Mouse (Mus musculus): ENCODE measurements around the gene Dcdc2b.

Gene Dcdc2b

DNA sequence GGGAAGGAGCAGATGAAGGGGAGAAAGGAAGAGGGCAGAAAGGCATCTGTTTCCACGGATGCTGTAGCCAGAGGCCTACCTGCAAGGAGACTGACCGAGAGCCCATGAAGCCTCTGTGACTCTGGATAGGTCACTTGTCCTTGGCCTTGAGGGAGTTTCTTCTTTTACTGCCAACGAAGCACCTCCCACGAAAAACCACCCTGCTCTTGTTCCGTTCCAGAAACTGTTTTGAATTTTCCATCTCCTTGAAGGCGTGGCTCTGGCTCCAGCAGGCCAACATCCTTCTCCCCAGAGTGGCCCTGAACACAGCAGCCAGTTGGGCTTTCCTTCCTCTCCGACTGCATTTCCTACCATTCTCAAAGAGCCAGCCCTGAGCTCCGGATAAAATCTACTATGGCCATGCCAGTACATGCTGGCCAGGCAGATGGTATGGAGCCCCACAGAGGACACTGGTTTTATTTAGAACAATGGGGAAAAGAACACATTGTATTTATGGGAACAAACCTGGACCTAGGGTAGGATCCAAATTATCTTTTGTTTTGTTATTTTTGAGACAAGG, 7.3 kb upstream of the Dcdc2b start:
- DNase-seq (ENCODE audit: low read depth, low spot score): no peak

DNA sequence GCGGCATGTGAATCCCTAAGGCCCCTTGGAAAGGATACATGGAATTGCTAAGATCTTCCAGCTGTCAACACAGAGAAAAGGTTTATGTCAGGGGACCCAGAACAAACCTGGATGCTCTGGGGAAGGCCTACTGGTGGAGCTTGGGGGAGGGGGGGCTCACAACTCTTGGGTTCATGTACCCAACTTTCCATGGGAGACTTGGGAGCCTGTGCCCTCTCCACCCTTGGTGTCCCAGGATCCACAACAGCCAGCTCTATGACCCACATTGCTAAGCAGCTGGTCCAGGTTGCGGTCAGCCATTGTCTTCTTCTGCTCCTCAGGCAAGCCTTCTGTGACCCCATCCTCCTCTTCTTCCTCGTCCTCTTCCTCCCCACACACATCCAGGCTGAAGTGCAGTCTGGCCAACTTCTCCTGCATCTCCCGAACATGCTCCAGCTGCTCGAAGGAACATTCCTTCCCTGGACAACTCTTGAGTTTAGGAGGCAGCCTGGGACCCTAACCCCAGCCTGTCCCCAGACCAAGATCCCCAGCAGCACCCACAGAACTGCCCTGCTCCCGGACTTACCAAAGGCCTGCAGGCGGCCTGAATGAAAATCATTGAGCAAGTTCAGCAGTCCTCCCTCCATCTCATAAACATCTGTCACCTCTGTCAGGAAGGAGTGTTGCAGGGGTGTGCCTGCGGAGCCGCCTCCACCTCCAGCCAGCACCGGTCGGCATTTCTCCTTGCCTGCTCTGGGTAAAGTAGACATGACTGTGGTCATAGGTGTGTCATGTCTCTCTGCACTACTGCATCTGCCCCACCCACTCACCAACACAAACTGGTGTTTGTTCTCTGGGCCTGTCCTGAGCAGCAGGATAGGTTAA, 6.6 kb upstream of the Dcdc2b start:
- no peak for DNase-seq (ENCODE audit: low read depth, low spot score)

DNA sequence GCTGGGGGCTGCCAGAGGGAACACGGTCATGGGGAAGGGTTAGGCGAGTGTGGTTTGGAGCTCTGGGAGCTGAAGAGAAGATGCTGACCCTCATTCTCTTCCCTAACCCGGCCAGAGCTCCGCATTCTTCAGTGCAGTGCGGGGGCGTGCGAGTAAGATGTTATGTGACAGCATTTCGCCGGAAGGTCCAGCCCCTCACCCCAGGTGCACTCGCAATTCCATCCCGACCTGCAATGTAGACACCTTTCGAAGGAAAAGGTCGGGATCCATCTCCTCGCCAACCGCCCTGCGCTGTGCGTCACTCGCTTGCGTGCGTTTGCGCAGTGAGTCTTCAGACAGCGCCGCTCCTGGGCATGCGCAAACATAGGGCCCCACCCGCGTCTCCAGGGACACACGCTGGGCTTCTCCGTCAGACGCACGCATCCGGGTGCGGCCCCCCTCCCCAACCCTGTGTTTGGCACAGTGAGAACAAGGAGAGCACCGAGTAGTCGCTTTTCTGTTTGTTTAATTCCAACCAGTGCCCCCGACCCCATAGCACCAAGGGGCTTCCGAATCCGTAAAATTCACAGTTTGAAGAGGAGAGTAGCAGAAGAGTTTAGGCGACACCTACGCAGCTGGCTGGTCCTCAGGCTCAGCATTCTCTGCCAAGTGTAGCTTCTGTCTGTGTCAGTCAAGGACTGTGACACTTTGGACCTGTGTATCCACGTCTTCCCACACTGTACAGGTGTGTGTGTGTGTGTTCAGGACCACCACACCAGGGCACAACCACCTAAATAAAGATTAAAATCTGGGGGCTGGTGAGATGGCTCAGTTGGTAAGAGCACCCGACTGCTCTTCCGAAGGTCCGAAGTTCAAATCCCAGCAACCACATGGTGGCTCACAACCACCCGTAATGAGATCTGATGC, 5.0 kb upstream of the Dcdc2b start, which contains the start of gene Iqcc:
Gene Iqcc (minus strand): TSS at position 314 of the 906 bp plus-strand sequence.
- DNase-seq (ENCODE audit: low read depth, low spot score): peak; percentile 92

DNA sequence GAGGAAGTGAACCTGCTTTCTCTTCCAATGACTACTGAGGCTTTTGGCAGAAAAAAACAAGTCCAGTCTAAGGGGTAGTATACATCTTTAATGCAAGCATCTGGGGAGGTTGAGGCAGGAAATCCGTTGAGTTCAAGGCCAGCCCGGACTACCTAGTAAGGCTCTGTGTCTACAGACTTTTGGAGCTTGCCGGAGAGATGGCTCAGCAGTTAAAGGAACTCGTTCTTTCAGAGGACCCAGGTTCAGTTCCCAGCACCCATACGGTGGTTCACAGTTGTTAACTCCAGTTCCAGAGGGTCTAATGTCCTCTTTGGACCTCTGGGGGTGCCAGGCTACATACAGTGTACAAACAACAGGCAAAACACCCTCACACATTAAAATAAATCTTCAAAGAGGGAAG, 4.0 kb upstream of the Dcdc2b start:
- no peak for DNase-seq (ENCODE audit: low read depth, low spot score)

DNA sequence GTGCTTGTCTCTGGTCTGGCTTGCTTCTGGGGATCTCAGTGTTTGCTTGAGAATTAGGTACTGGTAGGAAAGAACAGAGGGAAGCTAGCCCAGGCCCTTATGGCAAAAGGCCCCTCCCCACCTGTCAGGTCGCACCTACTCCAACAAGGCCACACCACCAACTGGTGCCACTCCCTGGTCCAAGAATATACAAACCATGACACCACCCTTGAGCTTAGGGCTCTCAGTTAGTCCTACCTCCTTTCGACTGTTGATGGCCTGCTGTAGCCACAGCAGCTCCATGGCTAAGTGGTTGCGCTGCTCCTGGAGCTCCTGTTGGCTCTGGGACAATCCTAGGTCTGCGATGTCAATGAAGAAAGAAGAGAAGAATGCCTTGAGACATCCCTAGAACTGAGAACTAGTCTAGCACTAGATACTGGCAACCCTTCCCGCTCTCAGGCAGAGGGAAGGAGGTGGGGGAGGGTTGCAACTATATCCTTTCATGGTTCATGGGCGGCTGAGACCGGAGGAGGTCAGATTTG, 3.1 kb upstream of the Dcdc2b start:
- no peak for DNase-seq (ENCODE audit: low read depth, low spot score)

DNA sequence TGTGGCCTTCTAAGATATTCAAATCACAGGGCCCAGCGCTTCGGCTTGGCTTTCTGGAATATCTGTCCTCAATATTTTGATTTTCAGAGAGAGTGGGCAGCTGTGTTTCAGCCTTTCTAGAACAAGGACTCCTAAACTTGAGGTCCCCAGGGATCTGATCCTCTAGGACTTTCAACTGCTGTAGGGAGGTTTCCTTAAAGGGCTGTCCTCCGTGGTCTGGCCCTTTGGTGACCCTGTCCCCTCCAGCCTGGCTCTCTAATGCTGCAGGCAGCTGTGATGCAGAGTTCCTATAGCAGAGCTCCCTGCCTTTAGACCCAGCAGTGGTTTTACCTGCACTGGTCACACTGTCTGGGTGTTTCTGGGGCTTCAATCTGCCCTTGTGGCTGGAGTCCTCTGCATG, 2.6 kb upstream of the Dcdc2b start:
- no peak for DNase-seq (ENCODE audit: low read depth, low spot score)

DNA sequence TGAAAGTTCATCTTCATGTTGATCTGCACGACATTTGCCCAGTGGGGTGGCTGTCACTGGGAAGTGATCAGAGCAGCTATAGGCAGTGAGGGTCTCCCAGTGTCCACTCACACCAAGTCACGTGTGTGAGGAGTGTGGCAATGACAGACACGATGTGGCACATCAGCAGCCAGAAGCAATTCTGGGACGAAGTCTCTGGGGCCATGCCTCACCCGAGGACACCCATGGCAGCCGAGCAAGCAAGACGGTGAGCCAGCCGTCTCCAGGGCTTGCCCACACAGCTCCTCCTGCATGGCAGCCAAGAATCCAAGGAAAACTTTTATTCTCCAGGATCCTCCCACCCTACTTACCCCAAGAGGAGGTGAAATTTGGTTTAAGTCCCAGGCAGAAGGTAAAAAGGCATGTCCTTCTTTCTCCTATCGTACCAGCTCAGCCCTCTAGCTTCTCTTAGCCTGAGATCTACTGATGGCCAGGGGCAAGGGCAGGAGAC, 1.8 kb upstream of the Dcdc2b start:
- DNase-seq (ENCODE audit: low read depth, low spot score): no peak

DNA sequence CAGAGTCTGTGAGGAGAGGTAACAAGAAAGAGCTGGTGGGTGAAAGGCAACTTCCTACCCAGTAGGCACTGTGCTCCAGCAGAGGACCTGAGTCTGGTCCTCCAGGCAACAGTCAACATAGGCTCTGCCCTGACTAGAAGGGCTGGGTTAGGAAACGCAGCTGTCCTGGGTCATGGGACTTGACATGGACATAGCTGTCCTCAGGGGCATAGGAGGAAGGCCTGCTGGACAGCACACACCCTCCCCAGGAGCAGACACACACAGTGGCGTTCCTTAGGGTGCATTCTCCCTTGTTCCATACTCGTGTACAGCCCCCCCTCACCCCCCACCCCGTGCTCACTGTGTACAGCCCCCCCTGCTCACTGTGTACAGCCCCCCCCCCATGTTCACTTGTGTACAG, 3.6 kb downstream of the Dcdc2b start:
- no peak for DNase-seq (ENCODE audit: low read depth, low spot score)

DNA sequence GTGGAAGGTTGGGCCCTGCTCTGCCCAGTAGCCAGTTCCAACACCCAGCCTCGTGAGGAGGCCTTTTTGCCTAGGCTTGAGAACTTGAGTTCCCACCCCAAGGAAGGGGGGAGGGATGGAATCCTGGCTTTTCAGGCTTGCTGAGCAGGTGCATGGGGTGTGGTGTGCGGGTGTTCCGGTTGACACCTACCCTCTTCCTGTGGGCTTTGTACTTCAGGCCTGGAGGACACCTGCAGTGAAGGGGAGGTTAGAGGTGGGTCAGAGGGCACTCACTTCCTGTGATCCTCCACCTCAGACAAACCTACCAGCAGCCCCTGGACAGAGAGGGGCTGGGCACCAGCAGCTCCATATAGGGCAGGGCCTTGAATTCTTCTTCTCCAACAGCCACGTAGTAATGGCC, 4.0 kb downstream of the Dcdc2b start:
- no peak for DNase-seq (ENCODE audit: low read depth, low spot score)

DNA sequence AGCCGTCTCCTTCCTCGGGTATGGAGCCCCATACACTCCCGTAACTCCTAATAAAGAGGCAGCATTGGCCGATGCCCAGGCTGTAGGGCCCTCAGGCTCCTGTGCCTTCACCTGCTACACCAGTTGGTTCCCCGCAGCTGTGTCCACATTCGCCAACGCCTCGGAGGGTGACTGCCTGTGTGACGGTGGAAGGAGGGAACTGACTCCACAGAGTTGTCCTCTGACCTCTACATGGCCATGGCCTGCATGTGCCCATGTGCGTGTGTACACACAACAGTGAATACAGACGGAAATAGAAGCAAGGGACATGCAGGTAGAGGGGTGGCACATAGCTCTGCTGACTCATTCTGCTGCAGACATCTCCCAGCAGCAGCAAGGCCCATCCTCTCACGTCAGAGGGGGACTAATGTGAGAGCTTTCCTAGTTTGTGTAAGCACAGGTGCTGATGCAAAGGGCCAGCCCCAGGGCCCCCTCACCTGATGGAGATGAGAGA, 4.9 kb downstream of the Dcdc2b start:
- no peak for DNase-seq (ENCODE audit: low read depth, low spot score)

DNA sequence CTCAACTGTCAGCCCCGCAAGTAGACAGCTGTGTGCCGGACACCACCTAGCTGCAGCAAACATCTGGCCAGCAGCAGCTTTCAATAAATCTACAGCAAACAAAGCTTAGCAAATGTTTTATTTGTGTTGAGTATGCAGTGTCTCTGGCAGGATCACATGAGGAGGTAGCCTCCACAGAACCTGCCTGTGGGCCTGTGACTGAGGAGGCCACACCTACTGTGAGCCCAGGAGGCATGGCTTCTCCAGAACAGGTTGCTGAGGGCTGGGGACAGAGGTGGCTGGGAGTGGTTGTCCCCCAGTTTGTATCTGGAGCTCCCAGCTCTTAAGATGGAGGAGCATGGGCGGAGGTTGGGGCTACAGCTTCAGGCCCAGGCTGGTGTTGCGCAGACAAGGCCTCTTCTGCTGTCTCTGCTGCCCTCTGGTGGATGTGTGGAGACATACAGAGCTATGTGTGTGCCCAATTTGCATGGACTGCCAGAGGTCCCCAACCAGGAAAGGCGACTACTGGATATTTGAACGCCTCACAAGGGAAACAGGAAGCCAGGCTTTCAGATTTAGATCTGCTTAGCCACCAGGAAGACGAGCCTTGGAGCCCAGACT, 5.5 kb downstream of the Dcdc2b start:
- DNase-seq (ENCODE audit: low read depth, low spot score): peak; percentile 91

DNA sequence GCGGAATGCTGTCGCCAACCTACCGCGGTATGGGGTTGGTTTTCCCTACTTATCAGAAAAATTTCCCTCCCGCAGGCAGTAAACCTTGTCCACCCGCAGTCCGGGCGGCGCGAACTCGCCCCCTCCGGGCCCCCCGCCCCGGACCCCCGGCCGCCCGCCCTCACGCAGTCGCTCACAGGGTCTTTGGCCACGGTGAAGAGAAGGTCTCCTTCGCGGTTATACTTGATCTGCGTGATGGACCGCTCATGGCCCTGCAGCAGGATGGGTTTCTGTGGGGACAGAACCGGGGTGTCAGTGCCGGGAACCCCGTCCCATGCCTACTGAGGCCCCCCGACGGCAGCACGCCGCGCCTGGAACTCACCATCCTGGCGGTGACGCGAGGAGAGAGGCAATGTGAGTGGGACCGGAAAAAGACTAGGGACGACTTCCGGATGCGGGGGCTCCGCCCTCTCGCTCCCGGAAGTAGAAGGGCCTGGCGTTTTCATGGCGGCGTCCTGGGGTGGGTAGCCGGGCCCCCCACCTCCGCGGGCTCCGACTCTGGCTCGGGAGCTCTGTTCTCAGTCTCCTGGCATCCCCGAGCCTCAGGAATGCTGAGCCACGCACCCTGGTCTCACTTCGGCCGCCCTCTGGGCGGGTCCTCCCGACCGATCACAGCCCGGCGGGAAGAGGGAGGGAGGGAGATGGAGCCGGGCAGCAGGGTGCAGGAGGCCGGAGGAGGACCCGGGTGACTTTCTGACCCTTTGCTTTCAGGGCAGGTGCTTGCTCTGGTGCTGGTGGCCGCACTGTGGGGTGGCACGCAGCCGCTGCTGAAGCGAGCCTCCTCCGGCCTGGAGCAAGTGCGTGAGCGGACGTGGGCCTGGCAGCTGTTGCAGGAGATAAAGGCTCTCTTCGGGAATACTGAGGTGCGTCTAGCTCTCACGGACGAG, 13.6 kb downstream of the Dcdc2b start, which contains the start of the genes Eif3i and Tmem234:
Gene Eif3i (minus strand): TSS at position 416 of the 926 bp plus-strand sequence.
Gene Tmem234 (plus strand): TSS at position 436 of the 926 bp plus-strand sequence.
- DNase-seq (ENCODE audit: low read depth, low spot score): peak; percentile 82

DNA sequence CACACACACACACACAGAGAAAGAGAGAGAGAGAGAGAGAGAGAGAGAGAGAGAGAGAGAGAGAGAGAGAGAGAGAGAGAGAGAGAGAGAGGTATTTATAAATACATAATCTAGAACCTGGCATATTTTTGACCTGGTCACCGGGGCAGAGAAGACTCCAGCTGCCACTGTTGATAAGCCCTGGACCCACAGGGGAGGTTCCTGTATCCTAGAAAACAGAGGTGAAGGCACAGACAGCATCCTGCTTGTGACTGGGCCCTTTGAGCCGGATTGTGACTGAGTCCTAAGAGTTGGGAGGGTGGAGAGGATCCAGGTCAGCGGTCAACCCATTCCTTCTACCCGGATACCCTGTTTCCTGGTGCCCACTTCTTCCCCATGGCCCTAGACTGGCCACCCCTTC, 25.2 kb downstream of the Dcdc2b start:
- DNase-seq (ENCODE audit: low read depth, low spot score): no peak

DNA sequence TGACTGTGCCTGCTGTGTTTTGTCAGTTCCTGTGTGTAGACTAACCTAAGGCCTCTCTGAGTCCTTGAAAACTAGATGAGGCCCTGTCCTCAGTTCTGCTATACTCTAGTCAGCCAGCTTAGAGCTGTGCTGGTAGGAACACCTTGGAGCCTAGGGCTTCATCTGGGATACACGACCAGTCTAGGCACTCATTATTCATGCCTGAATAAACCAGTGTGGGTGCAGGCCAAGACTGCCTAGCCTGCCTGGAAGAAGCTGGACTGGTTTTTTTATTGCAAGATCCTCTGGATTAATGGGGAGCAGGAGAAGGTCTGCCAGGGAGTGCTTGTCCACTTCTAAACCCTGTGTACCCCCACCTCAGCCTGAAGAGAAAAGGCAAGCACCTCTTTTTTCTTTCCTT, 27.1 kb downstream of the Dcdc2b start:
- DNase-seq (ENCODE audit: low read depth, low spot score): no peak

DNA sequence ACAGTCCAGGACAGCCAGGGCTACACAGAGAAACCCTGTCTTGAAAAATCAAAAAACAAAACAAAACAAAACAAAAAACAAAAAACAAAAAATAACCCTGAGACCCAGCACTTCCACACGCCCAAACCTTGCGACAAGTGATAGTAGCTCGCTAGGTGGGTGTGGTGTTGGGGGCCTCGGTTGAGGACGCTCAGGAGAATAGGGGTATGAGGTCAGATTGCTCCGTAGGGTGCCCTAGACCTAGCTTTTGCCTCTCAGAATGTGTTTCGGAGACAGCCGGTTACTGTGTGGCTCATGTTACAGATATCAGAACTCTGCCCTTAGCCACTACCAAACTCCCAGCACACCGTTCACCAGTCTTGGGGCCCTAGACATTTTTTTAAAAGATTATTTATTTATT, 28.3 kb downstream of the Dcdc2b start:
- no peak for DNase-seq (ENCODE audit: low read depth, low spot score)

DNA sequence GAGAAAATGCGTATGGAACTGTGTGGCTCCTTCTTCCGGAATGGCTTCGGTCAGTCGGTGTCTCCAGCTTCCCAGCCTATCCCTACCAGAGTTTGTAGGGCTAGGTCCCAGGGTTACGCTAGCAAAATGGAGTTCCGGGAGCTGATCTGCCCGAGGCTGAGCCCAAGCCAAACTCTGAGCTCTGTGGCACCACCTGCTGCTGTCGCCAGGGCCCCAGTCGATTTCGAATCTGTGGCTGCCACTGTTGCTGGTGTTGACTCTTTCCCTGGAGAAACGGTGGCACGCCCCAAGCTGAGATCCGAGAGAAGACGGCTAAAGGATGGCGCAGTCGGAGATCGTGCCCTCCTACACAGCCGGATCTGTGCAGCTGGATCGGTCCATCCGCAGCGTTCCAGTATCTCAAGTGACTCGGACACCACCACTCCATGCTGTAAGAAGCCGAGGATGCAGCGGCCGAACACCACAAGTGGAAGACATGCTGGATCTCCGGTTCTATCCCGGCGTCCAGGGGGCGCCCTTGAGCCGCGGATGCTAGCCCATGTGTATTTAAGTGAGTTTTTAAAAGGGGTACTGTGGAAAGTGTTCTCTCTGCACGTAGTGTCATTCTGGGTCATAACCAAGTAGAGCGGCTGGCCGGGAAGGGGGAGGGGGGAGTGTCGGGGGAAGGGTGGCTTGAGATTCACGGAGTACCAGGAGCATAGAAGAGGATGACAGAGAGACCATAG, 29.0 kb downstream of the Dcdc2b start:
- peak; percentile 47 for DNase-seq (ENCODE audit: low read depth, low spot score)

DNA sequence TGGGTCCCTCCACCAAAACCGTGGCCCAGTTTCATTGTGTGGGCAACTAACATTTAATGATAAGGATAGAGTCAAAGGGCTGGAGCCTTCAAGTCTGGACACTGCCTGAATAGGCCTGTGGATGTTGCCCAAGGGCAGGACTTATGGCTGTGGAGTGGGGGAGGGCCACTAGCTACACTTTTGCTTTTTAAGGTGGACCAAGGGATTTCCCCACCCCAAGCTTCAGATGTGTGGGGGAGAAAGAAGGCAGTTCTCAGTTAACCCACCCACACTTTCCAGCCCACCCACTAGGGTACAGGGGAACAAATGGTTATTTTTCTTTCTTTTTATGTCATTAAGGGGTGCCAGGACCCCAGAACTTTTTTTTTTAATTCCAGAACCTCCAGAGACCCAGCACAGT, 29.7 kb downstream of the Dcdc2b start:
- no peak for DNase-seq (ENCODE audit: low read depth, low spot score)

DNA sequence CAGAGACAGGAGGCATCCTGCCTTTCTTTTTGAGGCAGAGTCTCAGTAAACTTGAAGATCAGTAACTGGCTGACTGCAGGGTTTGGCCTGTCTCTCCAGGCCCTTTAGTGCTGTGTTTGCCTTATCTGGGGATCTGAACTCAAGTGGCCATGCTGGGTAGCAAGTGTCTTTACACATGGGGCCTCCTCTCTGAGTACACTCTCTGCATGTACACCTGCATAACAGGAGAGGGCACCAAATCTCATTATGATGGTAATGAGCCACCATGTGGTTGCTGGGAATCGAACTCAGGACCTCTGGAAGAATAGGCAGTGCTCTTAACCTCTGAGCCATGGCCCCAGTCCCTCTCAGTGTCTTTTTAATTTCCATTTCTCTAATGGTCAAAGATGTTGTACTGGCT, 31.8 kb downstream of the Dcdc2b start:
- no peak for DNase-seq (ENCODE audit: low read depth, low spot score)

DNA sequence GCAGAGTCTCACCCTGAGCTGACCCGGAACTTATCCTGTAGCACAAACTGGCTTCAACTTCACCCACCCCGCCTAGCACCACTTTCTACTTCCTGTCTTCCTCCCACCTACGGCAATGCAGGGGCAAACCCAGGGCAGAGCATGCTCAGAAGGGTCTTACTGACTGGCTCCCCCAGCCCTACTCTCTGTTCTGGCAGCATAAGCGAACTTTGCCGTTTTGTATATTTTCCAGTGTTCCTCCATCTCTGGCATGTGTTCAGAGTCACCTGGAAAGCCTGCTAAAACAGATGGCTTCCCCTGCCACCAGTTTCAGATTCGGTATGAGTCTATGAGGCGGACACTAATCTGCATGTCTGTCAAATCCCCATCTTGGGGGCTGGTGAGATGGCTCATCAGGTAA, 33.7 kb downstream of the Dcdc2b start:
- DNase-seq (ENCODE audit: low read depth, low spot score): no peak

Data from 3T3-L1 (cell line).